Mouse (Mus musculus): ENCODE measurements around the gene Abhd14b.

DNA sequence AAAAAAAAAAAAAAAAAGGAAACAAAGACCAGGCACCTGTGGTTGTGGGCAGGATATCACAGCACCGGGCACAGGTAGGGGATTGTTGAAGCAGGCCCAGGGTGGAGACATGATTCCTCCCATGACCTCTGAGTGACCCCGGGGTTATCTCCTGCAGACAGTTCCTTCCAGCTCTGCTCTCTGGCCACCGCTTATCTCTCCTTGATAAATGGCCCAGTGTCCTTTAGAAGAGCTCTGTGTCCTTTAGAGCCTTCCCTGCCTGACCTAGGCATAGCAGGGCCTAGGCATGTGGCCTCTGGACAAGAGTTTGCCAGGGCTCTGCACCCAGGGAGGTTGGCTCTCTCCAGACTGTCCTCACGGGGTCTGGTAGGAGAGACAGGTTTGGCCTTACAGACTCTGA lies 49.5 kb upstream of the Abhd14b start:
- no peak for TF ChIP-seq CTCF (conservative IDR thresholded peaks at IDR 0.05; ENCODE audit: insufficient read depth, insufficient read length, low read depth, low read length)
- TF ChIP-seq POLR2A (IDR thresholded peaks at IDR 0.05; ENCODE audit: low read depth, low read length) = no peak
